Mouse (Mus musculus) urinary bladder, postnatal 10 days (tissue): ENCODE data around the gene Tmem135.
"Not testable (repeated sequence)": the region's sequence is repeated elsewhere in the genome, so short reads cannot be mapped to it uniquely, and the experiment has no call there.

Experiments used
- DNase-seq: peaks from one replicate; pipeline ENCODE4 v3.0.0; 2022; ENCODE audit warnings: low spot score

Gene Tmem135

DNA sequence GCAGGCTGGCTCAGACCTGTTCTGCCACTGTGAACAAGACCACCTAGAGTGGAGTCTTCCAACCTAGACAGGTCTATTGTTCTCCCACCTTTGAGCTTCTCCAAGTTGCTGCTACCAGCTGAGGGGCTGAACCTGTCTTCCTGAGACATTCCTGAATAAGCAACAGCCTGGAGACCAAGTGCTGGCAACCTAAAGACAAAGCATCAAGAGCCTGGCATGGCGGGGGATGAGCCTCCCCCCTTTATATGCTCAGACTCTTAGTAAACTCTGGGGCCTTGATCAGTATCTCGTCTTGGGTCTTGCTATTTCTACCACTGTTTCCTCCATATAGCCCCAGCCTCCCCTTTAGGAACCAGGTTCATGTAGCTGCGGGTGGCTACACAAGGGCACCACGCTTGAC is 81.3 kb downstream of the Tmem135 start:
- not testable (repeated sequence) for DNase-seq

DNA sequence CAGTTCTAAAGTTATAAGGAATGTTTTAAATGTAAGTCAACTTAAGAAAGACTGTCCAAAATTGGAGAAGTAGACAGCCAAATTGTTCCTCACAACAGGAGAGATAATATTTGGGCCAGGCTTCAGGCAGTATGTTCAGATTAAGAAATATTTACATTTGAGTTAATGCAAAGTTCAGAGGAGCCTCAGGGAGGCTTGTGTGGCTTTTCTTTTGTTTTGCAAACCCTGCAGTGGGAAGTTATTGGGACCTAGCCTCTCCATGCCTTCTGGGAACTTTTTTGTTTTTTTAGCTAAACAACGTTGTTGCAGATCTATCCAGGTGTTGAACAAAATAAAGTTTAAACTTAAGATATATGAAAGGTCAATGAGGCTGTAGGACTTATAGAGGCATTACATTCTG is 84.7 kb downstream of the Tmem135 start:
- no peak for DNase-seq

DNA sequence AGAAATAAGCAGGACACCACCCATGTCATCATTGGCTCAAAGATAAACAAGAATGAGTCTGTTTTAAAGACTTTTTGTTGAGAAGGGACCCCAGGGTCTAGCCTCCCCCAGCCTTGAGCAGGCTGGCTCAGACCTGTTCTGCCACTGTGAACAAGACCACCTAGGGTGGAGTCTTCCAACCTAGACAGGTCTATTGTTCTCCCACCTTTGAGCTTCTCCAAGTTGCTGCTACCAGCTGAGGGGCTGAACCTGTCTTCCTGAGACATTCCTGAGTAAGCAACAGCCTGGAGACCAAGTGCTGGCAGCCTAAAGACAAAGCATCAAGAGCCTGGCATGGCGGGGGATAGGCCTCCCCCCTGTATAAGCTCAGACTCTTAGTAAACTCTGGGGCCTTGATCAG is 86.9 kb downstream of the Tmem135 start:
- not testable (repeated sequence) for DNase-seq

DNA sequence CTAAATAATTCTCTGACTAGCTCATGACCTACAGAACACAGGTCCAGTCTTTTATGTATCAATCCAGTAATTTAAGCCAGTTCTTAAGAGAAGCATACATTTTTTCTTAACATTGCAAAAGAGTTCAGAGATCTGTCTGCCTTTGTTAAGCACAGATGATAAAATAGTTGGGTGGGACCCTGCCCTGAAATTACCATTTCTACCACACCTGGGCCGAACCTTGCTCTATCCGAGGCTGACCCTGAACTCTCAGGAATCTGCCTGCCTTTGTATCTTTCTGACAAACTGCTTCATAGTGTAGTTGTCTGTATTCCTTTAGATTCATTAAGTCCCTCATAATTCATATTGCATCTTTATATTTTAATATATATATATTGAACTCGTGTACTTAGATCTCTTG is 87.9 kb downstream of the Tmem135 start:
- DNase-seq = no peak

DNA sequence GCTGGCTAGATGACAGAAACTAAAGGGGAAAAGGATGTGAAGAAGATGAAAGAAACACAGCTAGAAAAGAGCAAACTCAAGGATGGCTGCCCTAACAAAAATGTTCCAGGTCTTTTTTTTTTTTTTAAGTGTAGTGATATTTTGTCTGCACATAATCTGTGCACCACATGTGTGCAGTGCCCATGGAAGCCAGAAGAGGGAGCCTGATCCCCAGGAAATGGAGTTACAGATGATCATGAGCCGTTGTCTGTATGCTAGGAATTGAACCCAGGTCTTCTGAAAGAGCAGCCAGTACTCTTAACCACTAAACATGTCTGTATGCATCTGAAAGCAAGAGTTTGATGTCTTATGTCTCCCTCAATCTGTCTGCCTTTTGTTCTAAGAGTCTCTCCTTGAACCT is 92.5 kb downstream of the Tmem135 start:
- no peak for DNase-seq

DNA sequence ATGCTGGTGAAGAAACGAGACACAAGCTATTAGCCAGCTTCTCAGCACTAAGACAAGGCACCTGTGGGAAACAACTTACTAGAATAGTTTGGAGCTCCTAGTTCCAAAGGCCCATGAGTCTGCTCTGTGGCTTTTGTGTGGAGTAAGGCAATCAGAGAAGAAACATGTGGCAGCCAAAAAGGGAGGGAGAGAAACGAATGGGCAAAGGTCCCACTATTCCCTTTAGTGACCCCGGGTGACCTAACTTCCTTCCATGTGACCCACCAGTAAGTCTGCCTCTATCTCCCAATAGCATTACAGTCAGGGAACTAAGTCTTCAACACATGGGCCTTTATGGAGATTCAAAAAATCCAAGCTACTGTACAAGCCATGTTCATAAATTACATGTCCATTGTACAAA is 95.1 kb downstream of the Tmem135 start:
- DNase-seq = no peak

DNA sequence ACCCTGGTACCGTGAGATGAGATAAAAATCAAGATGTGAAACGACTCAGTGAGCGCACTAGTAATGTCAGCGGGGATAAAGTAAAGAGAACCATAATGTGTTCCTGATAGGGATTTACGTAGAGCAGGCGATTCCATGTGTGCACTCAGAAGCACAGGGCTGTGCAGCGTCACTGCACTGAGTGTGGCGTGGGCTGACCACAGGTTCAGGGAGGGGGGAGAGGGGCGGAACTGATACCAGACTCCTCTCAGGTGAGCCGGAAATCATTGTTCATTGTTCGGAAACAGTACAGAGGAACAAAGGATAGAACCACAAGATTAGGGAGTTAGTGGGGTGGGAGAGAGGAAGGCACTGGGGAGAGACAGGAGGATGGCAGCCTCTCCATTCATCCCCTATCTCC is 95.8 kb downstream of the Tmem135 start:
- no peak for DNase-seq

DNA sequence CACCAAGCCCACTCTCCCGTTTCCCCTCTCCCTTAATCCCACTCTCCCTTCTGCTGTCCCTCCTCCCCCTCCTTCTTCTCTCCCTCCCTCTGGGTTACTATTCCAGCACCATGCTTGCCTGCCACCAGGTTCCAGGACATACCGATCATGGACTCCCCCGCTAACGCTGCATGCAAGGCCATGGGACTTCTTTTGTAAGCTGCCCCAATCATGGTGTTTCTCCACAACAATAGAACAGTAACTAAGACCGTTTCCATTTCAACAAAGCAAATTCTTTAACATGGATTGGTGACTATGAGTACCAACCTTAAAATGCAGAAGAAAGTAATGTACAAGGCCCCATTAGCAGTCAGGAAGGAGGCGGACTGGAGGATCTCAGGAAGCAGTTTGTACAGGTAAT is 97.2 kb downstream of the Tmem135 start:
- no peak for DNase-seq

DNA sequence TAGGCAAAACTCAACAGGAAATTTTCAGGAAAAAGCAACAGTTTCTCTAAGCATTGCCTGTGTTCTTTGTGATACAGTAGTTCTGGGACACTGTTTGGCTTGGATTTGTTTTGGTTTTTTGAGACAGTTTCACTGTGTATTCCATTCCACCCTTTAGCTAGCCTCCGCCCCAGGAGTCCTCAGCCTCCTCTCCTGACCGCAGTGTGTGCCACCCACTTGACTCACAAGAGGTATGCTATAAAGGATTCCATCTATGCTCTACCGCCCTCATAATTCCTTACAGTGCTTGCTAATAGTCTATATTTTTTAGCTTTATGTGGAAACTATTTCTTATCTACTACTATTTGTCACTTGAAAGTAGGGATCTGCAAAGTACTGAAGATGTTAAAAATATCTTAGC is 99.1 kb downstream of the Tmem135 start:
- no peak for DNase-seq

DNA sequence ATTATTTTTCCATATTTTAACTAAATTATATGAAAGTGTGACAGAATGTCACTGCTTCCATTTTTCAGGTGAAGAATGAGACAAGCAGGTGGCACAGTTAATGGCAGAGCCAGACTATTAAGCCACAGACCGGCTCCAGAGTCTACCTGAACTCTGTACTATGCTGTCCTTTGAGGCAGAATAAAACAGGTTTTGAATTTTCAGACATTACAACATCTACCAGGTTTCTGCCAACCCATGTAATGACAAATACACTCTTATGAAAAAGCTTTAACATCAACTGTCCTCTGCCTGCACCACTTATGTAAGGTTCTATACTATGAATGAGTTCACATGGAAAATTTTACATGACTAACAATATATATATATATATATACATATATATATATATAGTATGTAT is 100.3 kb downstream of the Tmem135 start:
- DNase-seq = no peak

DNA sequence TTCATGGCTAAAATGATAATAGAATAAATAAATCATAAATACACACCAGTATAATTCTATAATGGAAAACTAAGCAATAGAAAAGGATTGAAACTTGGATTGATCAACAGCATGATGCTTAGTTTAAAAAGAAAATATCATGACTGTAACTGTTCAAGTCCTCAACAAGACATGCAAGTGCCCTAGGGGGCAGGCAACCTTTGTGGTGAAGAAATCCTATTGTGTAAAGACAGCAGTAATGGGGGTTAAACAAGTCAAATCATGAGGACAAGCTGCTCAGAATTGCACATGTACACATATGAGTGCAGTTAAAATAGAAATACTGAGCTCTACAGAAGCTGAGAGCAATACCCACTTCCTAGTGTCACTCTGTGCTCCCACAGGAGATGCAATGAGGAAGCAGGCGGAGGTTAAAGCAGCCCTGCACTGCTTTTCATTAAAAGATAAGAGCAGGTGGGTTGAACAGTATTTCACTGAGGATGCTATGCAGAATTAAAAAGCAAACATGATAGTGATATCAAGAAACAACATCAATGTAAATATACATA is 105.0 kb downstream of the Tmem135 start:
- no peak for DNase-seq

DNA sequence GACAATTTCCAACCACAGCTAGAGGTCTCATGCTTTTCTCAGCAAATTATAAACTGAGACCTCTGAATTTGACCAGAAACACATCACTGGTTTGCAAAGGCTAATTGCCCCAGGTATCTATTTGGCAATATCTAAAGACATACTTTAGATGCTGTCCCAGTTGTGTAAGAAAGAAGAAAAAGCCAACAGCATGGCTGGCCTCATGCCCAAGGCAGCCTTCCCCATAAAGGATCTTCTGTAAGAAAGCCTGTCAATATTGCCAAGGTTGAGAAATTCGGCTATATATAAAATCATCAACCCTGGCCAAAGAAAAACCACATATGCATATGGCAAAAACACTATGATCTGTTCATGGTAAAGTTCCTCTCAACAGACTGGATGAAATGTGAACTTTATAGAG is 107.1 kb downstream of the Tmem135 start:
- DNase-seq = no peak

DNA sequence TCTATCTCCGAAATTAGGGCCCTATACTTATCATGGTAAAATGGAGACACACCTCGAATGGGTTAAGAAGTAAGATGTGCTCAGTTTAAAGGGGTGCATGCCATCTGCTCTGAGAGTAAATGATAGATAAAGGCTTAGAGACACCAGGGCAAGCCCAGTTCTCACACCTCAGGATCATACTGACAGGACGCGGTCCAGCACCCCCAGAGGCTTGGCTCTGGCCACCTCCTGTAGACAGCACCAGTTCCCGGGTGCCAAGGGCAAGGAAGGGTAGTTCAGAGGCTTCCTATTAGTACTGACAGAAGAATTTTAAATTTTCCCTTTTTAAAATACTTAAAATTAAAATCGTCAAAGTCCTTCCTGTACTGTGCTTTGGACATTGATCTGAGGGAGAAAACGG is 121.4 kb downstream of the Tmem135 start:
- DNase-seq = no peak

DNA sequence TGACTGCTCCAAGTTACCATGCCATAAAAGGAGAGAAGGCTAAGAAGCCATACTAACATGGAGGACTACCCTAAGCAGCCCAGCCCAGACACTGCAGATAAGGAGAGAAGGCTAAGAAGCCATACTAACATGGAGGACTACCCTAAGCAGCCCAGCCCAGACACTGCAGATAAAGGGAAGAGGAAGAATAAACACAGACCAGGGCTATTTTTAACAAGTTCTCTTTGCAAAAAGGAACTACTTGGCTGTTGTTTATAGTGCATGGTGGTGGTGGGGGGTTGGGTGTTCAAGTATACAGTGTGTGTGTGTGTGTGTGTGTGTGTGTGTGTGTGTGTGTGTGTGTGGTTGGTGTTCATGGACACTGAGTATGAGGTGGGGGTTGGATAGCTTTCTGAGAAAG is 133.6 kb downstream of the Tmem135 start:
- not testable (repeated sequence) for DNase-seq

DNA sequence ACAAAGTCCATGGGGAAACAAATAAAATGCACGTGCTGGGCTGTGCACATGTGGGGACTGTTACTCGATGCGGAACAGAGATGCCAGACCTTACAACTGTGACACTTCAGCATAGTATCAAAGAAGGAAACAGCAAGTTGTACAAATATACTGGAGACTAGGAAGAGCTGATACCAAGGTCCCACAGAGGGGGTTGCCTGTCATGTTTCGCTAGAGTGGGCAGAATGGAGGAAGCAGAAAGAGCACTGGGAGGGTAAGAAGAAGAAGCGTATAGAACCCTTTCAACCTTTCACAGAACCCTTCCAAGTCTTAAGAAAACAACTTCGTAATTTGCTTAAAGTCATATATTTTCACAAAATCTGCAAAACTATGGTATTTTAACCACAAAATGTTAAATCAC is 134.2 kb downstream of the Tmem135 start:
- no peak for DNase-seq

DNA sequence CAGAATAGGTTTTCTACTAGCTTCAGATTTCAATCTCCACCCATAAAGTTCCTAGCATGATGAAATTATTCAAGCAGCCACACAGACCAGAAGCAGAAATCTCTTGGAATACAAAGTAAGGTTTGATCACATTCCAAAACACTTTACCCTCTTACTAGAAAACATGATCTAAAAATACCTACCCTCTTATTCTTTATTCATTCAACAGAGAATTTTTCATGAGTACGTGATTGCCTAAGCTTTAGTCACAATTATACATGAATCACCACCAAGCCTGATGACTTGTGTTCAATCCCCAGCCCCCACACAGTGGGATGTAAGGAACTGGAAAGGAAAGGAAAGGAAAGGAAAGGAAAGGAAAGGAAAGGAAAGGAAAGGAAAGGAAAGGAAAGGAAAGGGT is 136.5 kb downstream of the Tmem135 start:
- no peak for DNase-seq

DNA sequence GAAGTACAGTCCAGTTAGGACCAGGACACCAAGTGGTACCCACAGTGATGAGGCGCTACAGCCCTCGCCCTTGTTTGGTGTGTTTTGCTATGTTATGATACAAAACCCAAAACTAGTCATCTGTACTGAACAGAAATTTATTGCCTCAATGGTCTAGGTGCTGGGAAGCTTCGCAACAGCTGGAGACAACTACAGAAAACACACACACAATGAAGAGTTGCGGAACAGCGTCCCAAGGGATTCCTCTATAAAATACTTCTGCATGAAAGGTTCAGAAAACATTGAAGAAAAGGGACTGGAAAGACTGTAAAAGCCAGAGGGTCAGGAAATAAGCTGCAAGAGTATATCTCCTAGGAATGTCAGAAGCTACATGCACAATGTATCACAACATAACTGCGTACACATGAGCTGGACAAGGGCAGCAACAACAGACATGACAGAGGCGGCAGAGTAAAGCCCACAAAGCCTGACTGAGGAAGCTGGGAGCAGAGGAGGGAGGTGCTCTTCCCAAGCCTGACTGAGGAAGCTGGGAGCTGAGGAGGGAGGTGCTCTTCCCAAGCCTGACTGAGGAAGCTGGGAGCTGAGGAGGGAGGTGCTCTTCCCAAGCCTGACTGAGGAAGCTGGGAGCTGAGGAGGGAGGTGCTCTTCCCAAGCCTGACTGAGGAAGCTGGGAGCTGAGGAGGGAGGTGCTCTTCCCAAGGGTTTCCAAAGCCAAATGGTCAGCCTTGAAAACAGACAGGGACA is 137.8 kb downstream of the Tmem135 start:
- DNase-seq = no peak

DNA sequence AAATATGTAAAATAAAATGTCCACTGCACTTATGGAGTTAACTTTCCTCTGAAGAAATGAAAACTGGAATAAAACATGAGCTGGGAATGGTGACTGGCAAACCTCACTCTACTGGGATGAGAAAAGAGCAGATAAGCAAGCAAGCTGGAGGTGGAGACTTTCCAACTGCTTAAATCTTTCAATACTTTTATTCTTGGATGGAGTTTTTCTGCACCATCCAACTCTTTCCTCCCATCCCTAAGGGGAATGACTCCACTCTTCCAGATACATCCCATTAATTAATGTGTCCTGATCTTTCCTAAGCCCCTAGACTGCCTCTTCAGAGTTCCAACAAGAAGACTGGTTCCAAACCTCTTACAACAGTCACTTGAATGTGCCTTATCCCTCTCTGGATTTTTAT is 143.1 kb downstream of the Tmem135 start:
- DNase-seq = no peak

DNA sequence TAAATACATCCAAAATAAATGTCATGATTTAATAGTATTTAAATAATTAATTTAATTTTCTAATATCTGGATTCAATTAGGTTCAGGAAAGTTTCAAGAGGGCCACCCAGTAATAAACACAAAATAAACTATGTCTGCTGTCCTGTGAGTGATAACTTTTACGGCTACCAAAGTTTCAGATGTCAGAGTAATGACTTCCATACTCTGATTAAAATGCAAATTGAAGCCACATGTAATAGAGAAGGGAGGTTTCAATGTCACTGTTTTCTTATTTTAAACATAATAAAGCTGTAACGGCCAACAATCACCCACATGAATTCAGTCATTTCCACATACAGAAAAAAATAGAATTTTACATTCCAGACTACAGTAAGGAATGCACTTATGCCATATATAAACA is 145.2 kb downstream of the Tmem135 start:
- DNase-seq = no peak

DNA sequence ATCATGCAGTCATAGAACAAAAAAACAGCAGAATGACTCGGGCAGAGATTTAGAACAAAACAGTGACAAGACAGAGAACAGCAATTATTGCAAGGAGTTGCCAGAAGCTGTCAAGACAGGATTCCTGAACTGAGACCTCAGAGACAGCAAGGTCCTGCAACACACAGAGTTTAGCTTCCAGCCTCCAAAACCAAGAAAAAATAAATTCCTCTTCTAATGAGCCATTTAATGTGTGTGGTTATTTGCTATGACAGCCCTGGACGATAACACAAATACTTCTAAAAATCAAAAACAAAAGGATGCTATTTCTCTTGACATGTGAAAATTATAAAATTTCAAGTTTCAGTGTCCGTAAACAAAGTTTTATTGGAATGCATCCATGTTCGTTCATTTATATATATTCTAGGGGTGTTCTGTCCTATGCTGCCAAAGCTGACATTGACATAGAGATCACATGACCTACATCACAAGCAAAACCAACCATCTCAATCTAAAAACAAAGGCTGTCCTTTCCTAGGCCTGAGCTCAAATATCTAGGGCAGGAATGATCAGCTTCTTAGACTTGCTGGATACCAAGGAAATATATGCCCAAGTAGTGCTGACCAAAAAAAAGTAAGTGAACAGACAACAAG is 146.0 kb downstream of the Tmem135 start:
- no peak for DNase-seq

DNA sequence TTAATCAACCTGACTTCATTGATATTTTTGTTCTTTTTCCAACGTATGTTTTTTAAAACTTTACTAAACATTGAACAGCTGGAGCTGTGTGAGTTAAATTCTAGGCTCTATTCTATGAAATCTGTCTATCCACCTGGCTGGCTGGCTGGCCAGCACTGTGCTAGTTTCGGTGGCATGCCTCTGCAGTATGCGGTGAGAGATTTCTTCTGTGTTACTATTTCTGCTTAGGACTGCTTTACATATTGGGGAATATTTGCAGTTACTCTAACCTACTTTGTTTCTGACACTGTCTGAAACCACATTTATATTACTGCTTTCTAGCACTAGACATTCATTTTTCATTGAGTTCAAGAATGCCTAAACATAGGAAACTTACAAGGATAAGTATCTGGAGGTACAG is 150.2 kb downstream of the Tmem135 start:
- DNase-seq = no peak

DNA sequence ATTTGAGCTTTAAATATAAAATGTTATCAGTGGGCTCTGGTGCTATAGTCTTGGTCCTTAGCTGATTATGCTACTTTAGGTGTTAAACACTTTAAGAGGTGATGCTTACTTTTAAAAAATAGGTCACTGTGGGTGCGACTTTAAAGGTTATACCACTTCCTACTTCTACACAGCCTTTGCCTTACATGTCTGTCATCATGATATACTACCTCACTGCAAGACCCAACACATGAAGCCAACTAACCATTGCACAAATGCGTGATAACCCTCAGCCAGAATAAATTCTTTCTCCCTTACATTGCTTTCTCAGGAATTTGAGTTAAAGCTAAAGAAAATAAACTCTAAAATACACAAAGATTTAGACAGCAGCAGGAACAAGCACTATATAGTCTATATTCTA is 150.7 kb downstream of the Tmem135 start:
- no peak for DNase-seq

DNA sequence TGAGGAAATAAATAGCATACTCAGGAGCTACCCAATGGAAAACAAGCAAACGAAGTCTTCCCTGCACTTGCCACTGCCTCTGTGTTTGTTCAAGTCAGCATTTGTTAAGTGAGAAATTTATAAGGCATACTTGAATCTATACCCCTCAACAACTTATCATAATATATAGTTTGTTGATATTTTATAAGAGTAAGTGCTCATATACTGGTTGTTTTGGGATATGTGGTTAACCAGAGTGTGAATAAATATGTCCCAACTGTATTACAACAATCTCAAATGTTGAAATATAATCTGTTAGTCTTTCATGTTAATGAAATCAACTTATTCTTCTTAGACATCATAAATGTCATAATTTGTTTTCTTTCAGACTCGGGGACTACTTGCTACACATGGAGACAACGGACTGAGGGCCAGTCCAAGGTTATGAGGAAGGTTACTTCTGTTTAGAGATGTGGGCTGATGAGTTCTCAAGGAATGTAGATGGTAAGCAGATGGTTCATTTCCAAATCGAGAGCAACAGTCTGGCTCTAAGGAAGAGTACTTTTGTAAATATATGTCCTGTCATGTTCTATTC is 152.1 kb downstream of the Tmem135 start:
- no peak for DNase-seq
